Mouse (Mus musculus) midbrain, embryonic 13.5 days (tissue): ENCODE data around the gene Ugcg. TPM values are rescaled to one million over a fixed set of nuclear protein-coding genes. Genes with fewer than 3 reads are reported as not detected.
"Not testable (repeated sequence)": the region's sequence is repeated elsewhere in the genome, so short reads cannot be mapped to it uniquely, and the experiment has no call there.

ENCODE experiments used
- ATAC-seq: fragments of 200-750 bp; cut with Nextera tagmentation; 2 replicates; pipeline ENCODE4 v1.8.0; 2017; ENCODE audit warnings: mild to moderate bottlenecking, moderate TSS enrichment, moderate library complexity
- H3K27ac ChIP-seq: fragments of 300-500 bp; sonication (generic); 2 replicates; pipeline ENCODE4 v1.5.1; 2015; ENCODE audit warnings: inconsistent platforms, mild to moderate bottlenecking, moderate library complexity
- H3K27me3 ChIP-seq: fragments of 300-500 bp; sonication (generic); 2 replicates; pipeline ENCODE4 v1.6.1; 2015; ENCODE audit warnings: mild to moderate bottlenecking, inconsistent platforms
- H3K36me3 ChIP-seq: fragments of 300-500 bp; sonication (generic); 2 replicates; pipeline ENCODE4 v1.6.1; 2015; ENCODE audit warnings: mild to moderate bottlenecking, inconsistent platforms
- H3K4me1 ChIP-seq: fragments of 300-500 bp; sonication (generic); replicated peaks from 2 replicates; pipeline ENCODE4 v1.6.1; 2015; ENCODE audit warnings: inconsistent platforms
- H3K4me2 ChIP-seq: fragments of 300-500 bp; sonication (generic); replicated peaks from 2 replicates; pipeline ENCODE4 v1.6.1; 2015; ENCODE audit warnings: moderate library complexity, mild to moderate bottlenecking, inconsistent platforms
- H3K4me3 ChIP-seq: fragments of 300-500 bp; sonication (generic); replicated peaks from 2 replicates; pipeline ENCODE4 v1.5.1; 2015; ENCODE audit warnings: mild to moderate bottlenecking, inconsistent platforms
- H3K9ac ChIP-seq: fragments of 300-500 bp; sonication (generic); replicated peaks from 2 replicates; pipeline ENCODE4 v1.6.1; 2015; ENCODE audit warnings: mild to moderate bottlenecking, inconsistent platforms
- H3K9me3 ChIP-seq: fragments of 300-500 bp; sonication (generic); 2 replicates; pipeline ENCODE4 v1.6.1; 2016; ENCODE audit warnings: mild to moderate bottlenecking, inconsistent platforms
- whole genome bisulfite sequencing: fragments of 180-500 bp; shearing (Covaris S2); methylation state at CpG from one replicate; pipeline ENCODE4 v1.1.7; 2015; 5-methylcytosine and 5-hydroxymethylcytosine counted together
- polyA plus RNA-seq: library from polyadenylated mRNA; unstranded; fragments of >200 nt; fragmentation: Nextera tagmentation; extraction: Ambion mirVana; gene quantifications from 2 replicates; pipeline ENCODE4 v1.2.1, GENCODE M21; 2015

Gene Ugcg
- polyA plus RNA-seq, 1 experiment from 2014 or later: 16.4 TPM

DNA sequence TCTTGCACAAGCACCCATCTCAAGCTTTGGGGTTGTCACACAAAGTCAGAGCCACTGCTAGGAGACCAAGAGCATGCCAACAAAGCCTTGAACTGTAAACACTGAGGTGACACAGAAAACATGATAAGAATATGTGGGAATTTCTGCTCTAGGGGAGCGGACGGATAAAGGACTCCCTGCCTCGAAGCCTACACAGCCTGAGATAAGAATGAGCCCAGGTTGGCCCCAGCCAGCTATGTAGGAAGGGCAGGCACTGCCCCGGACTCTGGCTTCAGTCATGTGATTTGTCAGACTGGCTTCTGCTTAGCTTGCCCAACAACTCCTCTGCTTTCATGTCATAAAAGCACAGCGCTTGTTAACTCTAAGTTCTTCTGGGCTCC is 64.0 kb downstream of the Ugcg start:
- Histone ChIP-seq H3K27ac (no peak overlapping the region), H3K9me3 (no peaks in the 10 kb centered on the region), H3K4me2 (no peak overlapping the region), H3K4me1 (no peaks in the 10 kb centered on the region), H3K36me3 (no peaks in the 10 kb centered on the region), H3K4me3 (no peak overlapping the region), H3K9ac (no peak overlapping the region), H3K27me3 (no peaks in the 10 kb centered on the region)
- 90% methylated on average over 5 of the region's 5 CpGs for WGBS
- no peak for ATAC-seq

DNA sequence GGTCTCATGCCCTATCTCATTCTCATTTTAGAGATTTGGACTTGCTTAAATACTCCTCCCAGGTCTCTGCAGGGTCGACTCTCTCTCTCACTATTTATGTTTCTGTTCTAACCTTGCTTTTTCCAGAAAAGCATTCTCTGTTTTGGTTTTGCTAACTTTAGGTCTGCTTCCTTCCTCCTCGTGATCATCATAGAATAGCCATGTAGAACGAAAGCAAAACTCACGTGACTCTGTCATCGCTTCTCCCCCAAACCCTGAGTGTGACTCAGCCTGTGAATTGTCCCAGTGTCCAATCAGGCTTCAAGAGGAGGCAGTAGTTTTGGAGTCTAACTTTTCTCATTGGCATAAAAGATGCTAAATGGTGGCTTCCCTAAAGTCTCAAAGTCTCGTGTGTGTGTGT is 65.3 kb downstream of the Ugcg start:
- ATAC-seq: no peak
- H3K4me1 ChIP-seq: no peaks in the 10 kb centered on the region
- no peaks in the 10 kb centered on the region for H3K36me3 ChIP-seq
- no peak overlapping the region for H3K4me2 ChIP-seq
- H3K9me3 ChIP-seq: no peaks in the 10 kb centered on the region
- no peak overlapping the region for H3K4me3 ChIP-seq
- WGBS: 91% methylated on average over 6 of the region's 6 CpGs
- H3K9ac ChIP-seq: no peak overlapping the region
- H3K27me3 ChIP-seq: no peaks in the 10 kb centered on the region
- no peak overlapping the region for H3K27ac ChIP-seq

DNA sequence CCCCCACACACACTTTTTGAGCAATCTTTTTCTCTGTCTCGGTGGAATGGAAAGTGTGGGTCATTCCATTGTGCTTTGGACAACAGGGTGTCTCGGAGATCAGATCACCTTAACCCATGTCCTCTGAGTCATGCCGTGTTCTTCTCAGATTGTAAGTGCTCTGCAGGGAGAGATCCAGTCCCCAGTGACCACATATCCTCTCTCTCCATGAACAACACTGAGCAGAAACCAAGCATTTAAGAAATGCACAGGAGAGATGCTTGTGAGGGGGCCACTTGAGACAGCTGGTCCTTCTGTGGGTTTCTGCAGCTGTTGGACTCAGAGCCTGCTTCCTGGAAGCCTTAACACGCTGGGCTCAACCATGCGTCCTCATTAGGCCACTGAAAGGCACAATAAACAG is 66.9 kb downstream of the Ugcg start:
- Histone ChIP-seq H3K27ac (no peak overlapping the region), H3K9ac (no peak overlapping the region), H3K9me3 (no peaks in the 10 kb centered on the region), H3K36me3 (no peaks in the 10 kb centered on the region), H3K4me2 (no peak overlapping the region), H3K4me1 (no peaks in the 10 kb centered on the region), H3K4me3 (no peak overlapping the region), H3K27me3 (no peaks in the 10 kb centered on the region)
- no peak for ATAC-seq
- WGBS: 55% methylated on average over 5 of the region's 5 CpGs

DNA sequence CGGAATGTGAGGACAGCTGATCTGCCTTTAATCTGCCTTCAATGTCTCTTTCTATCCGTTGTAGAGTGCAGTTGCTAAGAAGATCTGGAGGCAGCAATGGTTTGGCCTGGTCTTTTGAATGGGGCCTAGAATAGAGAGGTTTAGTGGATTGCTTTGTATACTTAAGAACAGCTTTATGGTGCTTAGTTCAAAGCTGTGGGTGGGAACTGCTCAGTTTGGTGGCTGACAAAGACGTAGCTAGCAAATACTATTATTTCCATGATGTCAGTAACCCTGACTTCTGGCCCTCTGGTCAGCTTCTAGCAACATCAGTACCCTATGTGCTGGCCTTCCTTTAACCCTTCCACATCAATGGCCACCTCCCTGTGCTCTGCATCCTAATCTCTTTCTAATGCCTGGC is 68.8 kb downstream of the Ugcg start:
- Histone ChIP-seq H3K27me3 (no peaks in the 10 kb centered on the region), H3K4me1 (no peaks in the 10 kb centered on the region), H3K27ac (no peak overlapping the region), H3K4me3 (no peak overlapping the region), H3K9me3 (no peaks in the 10 kb centered on the region), H3K4me2 (no peak overlapping the region), H3K36me3 (no peaks in the 10 kb centered on the region), H3K9ac (no peak overlapping the region)
- ATAC-seq: no peak
- WGBS: 16% methylated on average over 3 of the region's 3 CpGs

DNA sequence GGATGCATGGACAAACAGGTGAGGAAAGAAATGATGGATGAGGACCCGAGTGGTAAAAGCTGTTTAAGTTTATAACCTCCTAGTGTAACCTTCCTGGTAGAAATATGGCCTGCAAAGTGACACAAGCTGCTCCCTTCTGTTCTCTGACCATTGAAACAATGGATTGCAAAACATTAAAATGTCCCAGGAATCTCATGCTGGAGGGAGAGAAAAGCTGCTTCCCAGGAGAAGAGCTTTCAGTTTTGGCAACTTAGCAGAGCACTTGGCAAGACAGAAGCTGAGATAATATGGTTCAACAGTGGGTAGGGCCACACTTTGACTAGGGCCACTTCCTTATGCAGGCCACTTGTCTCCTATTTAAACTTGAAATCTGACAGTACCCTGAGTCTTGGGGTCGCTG is 69.7 kb downstream of the Ugcg start:
- H3K27ac ChIP-seq: no peak overlapping the region
- H3K9me3 ChIP-seq: no peaks in the 10 kb centered on the region
- H3K36me3 ChIP-seq: no peaks in the 10 kb centered on the region
- WGBS: 78% methylated on average over 2 of the region's 2 CpGs
- no peak for ATAC-seq
- H3K4me2 ChIP-seq: no peak overlapping the region
- no peak overlapping the region for H3K9ac ChIP-seq
- no peaks in the 10 kb centered on the region for H3K4me1 ChIP-seq
- H3K27me3 ChIP-seq: no peaks in the 10 kb centered on the region
- no peak overlapping the region for H3K4me3 ChIP-seq

DNA sequence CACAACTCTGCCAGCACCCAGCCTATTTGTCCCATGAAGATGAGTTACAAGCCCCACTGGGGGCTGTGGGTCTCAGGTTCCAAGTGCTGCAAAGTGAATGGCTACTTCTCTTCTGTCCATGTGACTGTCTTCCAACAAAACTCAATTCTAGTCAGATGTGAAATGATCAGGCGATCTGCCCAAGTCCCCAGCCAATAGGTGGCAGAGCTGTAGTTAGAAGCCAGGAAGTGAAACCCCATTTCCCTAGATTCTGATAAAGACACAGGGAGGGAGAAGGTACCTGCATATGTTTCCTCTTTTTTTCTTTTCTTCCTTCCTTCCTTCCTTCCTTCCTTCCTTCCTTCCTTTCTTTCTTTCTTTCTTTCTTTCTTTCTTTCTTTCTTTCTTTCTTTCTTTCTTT is 70.7 kb downstream of the Ugcg start:
- Histone ChIP-seq H3K27ac (no peak overlapping the region), H3K9ac (no peak overlapping the region), H3K4me2 (no peak overlapping the region), H3K9me3 (no peaks in the 10 kb centered on the region), H3K4me3 (no peak overlapping the region), H3K27me3 (no peaks in the 10 kb centered on the region), H3K4me1 (no peaks in the 10 kb centered on the region), H3K36me3 (no peaks in the 10 kb centered on the region)
- no peak for ATAC-seq
- WGBS: 85% methylated on average over 1 of the region's 1 CpGs

DNA sequence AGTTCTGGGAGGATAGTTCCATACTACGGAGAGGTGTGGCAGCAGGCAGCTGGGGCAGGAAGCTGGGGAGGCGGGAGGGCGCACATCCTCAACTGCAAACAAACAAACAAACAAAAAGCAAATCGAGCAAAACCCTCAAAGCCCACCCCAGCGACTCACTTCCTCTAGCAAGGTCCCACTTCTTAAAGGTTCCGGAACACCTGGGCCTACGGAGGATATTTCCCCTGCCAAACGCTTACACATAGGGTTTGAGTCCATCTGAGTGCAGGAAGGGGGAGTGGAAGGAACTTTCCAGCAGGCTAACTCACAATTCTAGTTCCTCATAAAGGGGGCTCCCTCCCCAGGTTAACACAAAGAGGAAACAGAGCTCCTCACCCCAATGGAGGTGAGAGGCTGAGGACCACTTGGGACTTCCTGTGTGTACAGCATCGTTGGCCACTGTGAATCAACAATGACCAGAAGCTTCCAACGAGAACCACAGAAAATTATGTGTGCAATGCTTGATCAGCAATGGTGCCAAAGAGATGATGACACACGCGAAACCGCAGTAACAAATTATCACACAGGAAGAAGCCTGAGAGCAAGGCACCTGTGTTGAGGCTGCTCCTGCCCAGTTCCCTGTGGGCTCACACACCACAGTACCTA is 71.9 kb downstream of the Ugcg start:
- Histone ChIP-seq H3K9ac (no peak overlapping the region), H3K27ac (no peak overlapping the region), H3K4me3 (no peak overlapping the region), H3K36me3 (no peaks in the 10 kb centered on the region), H3K27me3 (no peaks in the 10 kb centered on the region), H3K9me3 (no peaks in the 10 kb centered on the region), H3K4me1 (no peaks in the 10 kb centered on the region), H3K4me2 (no peak overlapping the region)
- 93% methylated on average over 13 of the region's 13 CpGs for WGBS
- ATAC-seq: no peak

DNA sequence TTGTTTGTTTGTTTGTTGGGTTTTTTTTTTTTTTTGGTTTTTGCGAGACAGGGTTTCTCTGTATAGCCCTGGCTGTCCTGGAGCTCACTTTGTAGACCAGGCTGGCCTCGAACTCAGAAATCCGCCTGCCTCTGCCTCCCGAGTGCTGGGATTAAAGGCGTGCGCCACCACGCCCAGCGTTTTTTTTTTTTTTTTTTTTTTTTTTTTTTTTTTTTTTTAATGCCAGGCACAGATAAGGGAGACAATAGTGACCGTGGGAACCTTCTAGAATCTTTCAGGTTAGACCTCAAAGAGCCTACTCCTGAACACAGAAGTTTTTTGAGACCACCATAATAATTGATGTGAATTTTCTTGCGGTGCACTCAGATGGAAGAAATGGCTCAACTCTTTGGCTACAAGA is 72.5 kb downstream of the Ugcg start:
- H3K27ac ChIP-seq, H3K9ac ChIP-seq, H3K27me3 ChIP-seq, H3K4me1 ChIP-seq, H3K36me3 ChIP-seq, H3K4me2 ChIP-seq, ATAC-seq, H3K9me3 ChIP-seq, H3K4me3 ChIP-seq: not testable (repeated sequence)
- 91% methylated on average over 10 of the region's 10 CpGs for WGBS

DNA sequence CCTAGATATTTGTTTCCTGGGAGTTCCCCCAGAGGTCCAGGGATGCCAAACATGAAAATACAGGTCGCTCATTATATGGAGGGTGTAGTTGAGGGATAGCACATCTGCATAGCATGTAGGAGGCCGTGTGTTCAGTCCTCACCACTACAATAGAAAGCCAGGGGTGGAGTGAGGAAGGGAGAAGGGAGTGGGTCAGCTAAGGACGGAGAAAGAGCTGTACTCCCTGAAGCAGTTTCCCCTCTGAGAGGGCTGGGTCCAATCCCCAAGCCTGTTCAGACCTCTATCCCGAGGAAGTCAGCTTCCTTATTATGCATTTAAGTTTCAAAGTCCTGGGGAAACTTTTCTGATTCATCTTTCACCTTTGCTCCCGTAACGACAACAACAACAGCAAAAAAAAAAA is 73.1 kb downstream of the Ugcg start:
- Histone ChIP-seq H3K4me2 (no peak overlapping the region), H3K27me3 (no peaks in the 10 kb centered on the region), H3K36me3 (no peaks in the 10 kb centered on the region), H3K9ac (no peak overlapping the region), H3K27ac (no peak overlapping the region), H3K4me3 (no peak overlapping the region), H3K9me3 (no peaks in the 10 kb centered on the region), H3K4me1 (no peaks in the 10 kb centered on the region)
- WGBS: 76% methylated on average over 6 of the region's 6 CpGs
- ATAC-seq: no peak

DNA sequence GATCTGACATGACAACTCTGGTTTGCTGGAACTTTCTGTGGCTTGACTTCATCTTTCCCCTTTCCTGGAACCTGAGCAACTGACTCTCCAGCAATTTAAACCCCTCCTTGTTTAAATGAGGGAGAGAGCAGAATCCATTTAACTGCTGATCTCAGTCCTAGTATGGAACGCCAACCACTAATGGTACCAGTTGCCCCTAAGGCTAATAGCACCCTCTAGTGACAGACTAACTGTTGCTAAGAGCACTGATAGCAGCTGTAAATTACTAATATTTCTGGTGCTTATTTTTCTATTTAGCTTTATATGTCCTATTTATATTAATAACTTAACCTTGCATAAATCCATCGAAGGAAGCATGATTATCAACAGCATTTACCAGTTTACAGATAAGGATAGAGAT is 74.4 kb downstream of the Ugcg start:
- Histone ChIP-seq H3K36me3 (no peaks in the 10 kb centered on the region), H3K9ac (no peak overlapping the region), H3K27ac (no peak overlapping the region), H3K9me3 (peaks cover under 1% of the 10 kb centered on the region), H3K4me3 (no peak overlapping the region), H3K4me2 (no peak overlapping the region), H3K27me3 (no peaks in the 10 kb centered on the region), H3K4me1 (no peaks in the 10 kb centered on the region)
- no peak for ATAC-seq
- WGBS: 95% methylated on average over 2 of the region's 2 CpGs

DNA sequence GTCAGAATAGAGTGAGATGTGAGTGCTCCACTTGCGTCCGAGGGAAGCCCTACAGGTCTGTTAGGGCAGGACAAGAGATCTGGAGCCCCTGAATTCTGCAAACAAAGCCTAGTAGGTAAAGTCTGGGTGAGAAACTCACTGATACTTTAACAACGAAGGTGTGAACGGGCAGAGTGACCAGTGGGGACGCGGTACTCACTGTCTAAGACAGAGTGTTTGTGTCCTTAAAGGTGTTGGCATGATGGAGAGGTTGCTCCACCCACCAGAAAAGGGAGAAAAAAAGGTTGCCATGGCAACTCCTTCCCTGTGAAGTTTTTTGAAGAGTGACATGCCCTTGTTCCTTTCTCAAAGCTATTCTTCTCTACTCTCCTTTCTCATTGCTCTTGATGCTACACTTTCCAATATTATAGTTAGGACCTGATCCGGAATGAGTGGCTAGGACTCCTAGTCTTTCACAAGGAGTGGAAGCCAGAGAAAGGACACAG is 75.6 kb downstream of the Ugcg start:
- ATAC-seq: no peak
- Histone ChIP-seq H3K36me3 (no peaks in the 10 kb centered on the region), H3K9me3 (peaks cover 6% of the 10 kb centered on the region), H3K9ac (no peak overlapping the region), H3K27ac (no peak overlapping the region), H3K4me2 (no peak overlapping the region), H3K4me1 (no peaks in the 10 kb centered on the region), H3K4me3 (no peak overlapping the region), H3K27me3 (no peaks in the 10 kb centered on the region)
- 83% methylated on average over 7 of the region's 7 CpGs for WGBS

DNA sequence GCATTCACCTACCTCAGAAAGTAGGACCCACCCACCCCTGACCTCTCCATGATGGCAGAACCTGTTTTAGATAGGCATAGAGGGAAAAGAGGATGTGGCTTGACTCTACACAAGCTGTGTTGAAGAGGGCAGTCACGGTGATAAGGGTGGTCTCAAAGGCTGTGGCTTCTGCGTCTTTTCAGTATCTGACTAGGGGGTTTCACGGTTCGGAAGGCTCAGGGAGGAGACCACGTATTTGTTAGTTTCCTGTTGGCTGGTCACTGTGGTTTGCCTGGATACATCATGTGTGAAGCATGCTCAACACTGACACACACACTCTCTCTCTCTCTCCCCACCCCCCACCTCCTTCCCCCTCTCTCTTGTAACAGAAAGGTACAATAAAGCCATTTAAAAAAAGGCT is 76.1 kb downstream of the Ugcg start:
- Histone ChIP-seq H3K4me3 (no peak overlapping the region), H3K27me3 (no peaks in the 10 kb centered on the region), H3K36me3 (no peaks in the 10 kb centered on the region), H3K9me3 (peaks cover 10% of the 10 kb centered on the region), H3K4me2 (no peak overlapping the region), H3K9ac (no peak overlapping the region), H3K4me1 (no peaks in the 10 kb centered on the region), H3K27ac (no peak overlapping the region)
- no peak for ATAC-seq
- 91% methylated on average over 5 of the region's 5 CpGs for WGBS

DNA sequence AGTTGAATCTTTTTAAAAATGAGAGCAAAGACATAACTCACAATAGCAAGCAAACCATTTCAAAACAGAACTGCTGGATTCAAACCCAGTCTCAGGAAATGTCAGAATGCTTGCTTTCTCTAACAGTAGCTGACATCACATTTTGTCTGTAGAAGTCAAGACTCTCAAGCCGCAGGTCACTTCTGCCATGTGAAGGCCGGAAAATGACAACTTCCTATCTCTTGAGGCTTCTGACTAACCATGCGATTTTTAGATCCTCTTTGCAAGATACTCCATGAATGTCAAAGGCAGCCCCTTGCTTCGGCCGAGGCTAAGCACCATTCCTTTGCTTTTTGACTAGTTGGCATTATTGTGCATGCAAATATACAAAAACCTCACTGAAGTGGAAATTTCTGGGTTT is 76.6 kb downstream of the Ugcg start:
- H3K4me3 ChIP-seq: no peak overlapping the region
- no peaks in the 10 kb centered on the region for H3K36me3 ChIP-seq
- H3K4me2 ChIP-seq: no peak overlapping the region
- no peaks in the 10 kb centered on the region for H3K4me1 ChIP-seq
- 90% methylated on average over 5 of the region's 5 CpGs for WGBS
- no peaks in the 10 kb centered on the region for H3K27me3 ChIP-seq
- H3K9me3 ChIP-seq: peaks cover 10% of the 10 kb centered on the region
- H3K27ac ChIP-seq: no peak overlapping the region
- H3K9ac ChIP-seq: no peak overlapping the region
- ATAC-seq: no peak
